Comparison of ENCODE assay signal across 12 mouse cellular contexts in genomic region chr10:96181398-96181790, GRCm38 (mm10). TPM values are rescaled to one million over a fixed set of nuclear protein-coding genes. Genes with fewer than 3 reads are reported as not detected.
DNase-seq lines count a peak whose midpoint lies in the region; ATAC-seq and TF ChIP-seq lines count a peak whose summit lies in the region.
"Had no signal": no experiment of that assay in that cellular context is flagged by ENCODE, and none has a peak within 500 bp of the region (broad histone marks: within the 10 kb centered on the region; RNA-seq: fewer than 3 reads in every experiment).

No protein-coding gene starts in this region.

- H3K4me2 ChIP-seq in CH12.LX (ENCODE audit: insufficient read depth, low read depth, poor library complexity, severe bottlenecking): no peak overlapping the region
- H3K4me2 ChIP-seq in liver, embryonic 11.5 days: no peak overlapping the region; the same call in 1 of the 2 replicates
- no peak overlapping the region for H3K4me2 ChIP-seq in midbrain, embryonic 11.5 days
- H3K4me2 ChIP-seq: embryonic facial prominence, embryonic 12.5 days; hindbrain, embryonic 14.5 days had no signal

- dilution Hi-C loops in CH12.LX (cut with MboI; ENCODE audit: extremely low pct_ligation_motif_present, extremely low pct_unique_long_range_greater_than_20kb, low sequenced_read_pairs): no loop called here

- 51% methylated on average over 5 of the region's 5 CpGs for WGBS in liver, embryonic 11.5 days
- WGBS in midbrain, embryonic 11.5 days: 78% methylated on average over 5 of the region's 5 CpGs

- H3K9me3 ChIP-seq in CH12.LX (replicated peaks; ENCODE audit: low read length): peaks cover 2% of the 10 kb centered on the region
- H3K9me3 ChIP-seq in liver, embryonic 11.5 days (ENCODE audit: control insufficient read depth, low read length): no peaks in the 10 kb centered on the region
- no peaks in the 10 kb centered on the region for H3K9me3 ChIP-seq in midbrain, embryonic 11.5 days (ENCODE audit: control insufficient read depth, low read length)
- H3K9me3 ChIP-seq: embryonic facial prominence, embryonic 12.5 days had no signal

- no peak overlapping the region for H3K4me3 ChIP-seq in CH12.LX (replicated peaks in 1 of 3; ENCODE audit: low read depth in 2 of 3, low read length in 2 of 3, poor library complexity in 1 of 3)
- no peak overlapping the region for H3K4me3 ChIP-seq in liver, embryonic 11.5 days (ENCODE audit: low read depth, low read length)
- no peak overlapping the region for H3K4me3 ChIP-seq in midbrain, embryonic 11.5 days (ENCODE audit: low read depth, low read length)
- H3K4me3 ChIP-seq: embryonic facial prominence, embryonic 12.5 days had no signal

- TF ChIP-seq RAD21 in CH12.LX (IDR thresholded peaks at IDR 0.05; ENCODE audit: low read depth, low read length): no peak

- peaks cover 8 to 14% of the 10 kb centered on the region in 2 experiments for H3K4me1 ChIP-seq in CH12.LX (ENCODE audit: control insufficient read depth in 1 of 2, insufficient read depth in 2 of 2)
- peaks cover 10% of the 10 kb centered on the region for H3K4me1 ChIP-seq in liver, embryonic 11.5 days (replicated peaks; ENCODE audit: control insufficient read depth, insufficient read depth, low read length)
- no peaks in the 10 kb centered on the region for H3K4me1 ChIP-seq in midbrain, embryonic 11.5 days (ENCODE audit: control insufficient read depth, insufficient read depth, low read length)
- H3K4me1 ChIP-seq: embryonic facial prominence, embryonic 12.5 days had no signal

- H3K36me3 ChIP-seq in CH12.LX (replicated peaks in 1 of 2; ENCODE audit: control insufficient read depth in 1 of 2, insufficient read depth in 1 of 2, low read length in 1 of 2): no peaks in the 10 kb centered on the region
- no peaks in the 10 kb centered on the region for H3K36me3 ChIP-seq in liver, embryonic 11.5 days (ENCODE audit: control insufficient read depth, insufficient read depth, low read length)
- H3K36me3 ChIP-seq in midbrain, embryonic 11.5 days (ENCODE audit: control insufficient read depth, insufficient read depth, low read length): no peaks in the 10 kb centered on the region
- H3K36me3 ChIP-seq: embryonic facial prominence, embryonic 12.5 days had no signal

- no peak for TF ChIP-seq EP300 in CH12.LX (IDR thresholded peaks at IDR 0.05; ENCODE audit: low read length)

- DNase-seq in adrenal gland, adult (ENCODE audit: inconsistent age in 2 of 2, low spot score in 1 of 2): peak; percentile 9 to 55
- DNase-seq in adrenal gland, adult 8-10 months: no peak
- DNase-seq in CH12.LX (ENCODE audit: extremely low read depth): peak; percentile 23
- DNase-seq in liver, embryonic 11.5 days (ENCODE audit: low spot score): no peak
- DNase-seq in frontal cortex, postnatal 10 days (ENCODE audit: low spot score in 2 of 2): no peak
- DNase-seq in ovary, postnatal 10 days (ENCODE audit: low spot score): no peak
- no peak for DNase-seq in midbrain, embryonic 11.5 days (ENCODE audit: low spot score, missing footprints)
- DNase-seq: adrenal gland, postnatal 25 days; left cerebral cortex, postnatal 4 days had no signal

- TF ChIP-seq CTCF in CH12.LX (conservative IDR thresholded peaks at IDR 0.05 in 1 of 2, IDR thresholded peaks at IDR 0.05 in 1 of 2; ENCODE audit: low read depth in 2 of 2, low read length in 2 of 2): no peak

- no peak overlapping the region for H3K9ac ChIP-seq in CH12.LX (ENCODE audit: insufficient read depth, low read depth)
- no peak overlapping the region for H3K9ac ChIP-seq in liver, embryonic 11.5 days (ENCODE audit: low read depth, low read length)
- H3K9ac ChIP-seq in midbrain, embryonic 11.5 days (ENCODE audit: low read length): no peak overlapping the region
- H3K9ac ChIP-seq: embryonic facial prominence, embryonic 12.5 days; hindbrain, embryonic 14.5 days had no signal

- in situ Hi-C loops in CH12.LX (cut with MboI; ENCODE audit: low pct_ligation_motif_present, low pct_unique_long_range_greater_than_20kb, low sequenced_read_pairs): no loop called here

- peak; percentile 66 for ATAC-seq in liver, embryonic 11.5 days (replicated peaks; ENCODE audit: low FRiP score)
- peak; percentile 85 for ATAC-seq in monocyte, adult 5-6 weeks (replicated peaks; ENCODE audit: insufficient number of reproducible peaks, low FRiP score, low TSS enrichment, poor library complexity, severe bottlenecking)
- no peak for ATAC-seq in midbrain, embryonic 11.5 days (ENCODE audit: low FRiP score)

- H3K27ac ChIP-seq in CH12.LX (ENCODE audit: insufficient read depth, low read depth): no peak overlapping the region
- H3K27ac ChIP-seq in liver, embryonic 11.5 days (ENCODE audit: low read depth, low read length): no peak overlapping the region
- H3K27ac ChIP-seq in midbrain, embryonic 11.5 days (ENCODE audit: low read depth, low read length): no peak overlapping the region
- H3K27ac ChIP-seq: embryonic facial prominence, embryonic 12.5 days; hindbrain, embryonic 14.5 days had no signal

- no peaks in the 10 kb centered on the region for H3K27me3 ChIP-seq in CH12.LX (replicated peaks)
- H3K27me3 ChIP-seq in liver, embryonic 11.5 days (replicated peaks; ENCODE audit: control insufficient read depth, insufficient read depth, low read length): no peaks in the 10 kb centered on the region
- no peaks in the 10 kb centered on the region for H3K27me3 ChIP-seq in midbrain, embryonic 11.5 days (ENCODE audit: control insufficient read depth, insufficient read depth, low read length)
- H3K27me3 ChIP-seq: embryonic facial prominence, embryonic 12.5 days had no signal

- H3K79me2 ChIP-seq in CH12.LX (replicated peaks; ENCODE audit: control insufficient read depth, extremely low read depth, insufficient read depth, poor library complexity, severe bottlenecking): no peaks in the 10 kb centered on the region

- no peak for TF ChIP-seq POLR2A in CH12.LX (IDR thresholded peaks at IDR 0.05; ENCODE audit: low read depth, low read length)

TF ChIP-seq in CH12.LX, 34 proteins besides CTCF, POLR2A, EP300 and RAD21:
- no peak for TF ChIP-seq MAZ (IDR thresholded peaks at IDR 0.05; ENCODE audit: low read depth, low read length)
- TF ChIP-seq PAX5 (IDR thresholded peaks at IDR 0.05; ENCODE audit: low read length): no peak
- TF ChIP-seq TCF12 (IDR thresholded peaks at IDR 0.05; ENCODE audit: low read depth, low read length): no peak
- no peak for TF ChIP-seq NELFE (IDR thresholded peaks at IDR 0.05; ENCODE audit: low read depth, low read length)
- no peak for TF ChIP-seq CHD2 (IDR thresholded peaks at IDR 0.05; ENCODE audit: low read length)
- no peak for TF ChIP-seq ZNF384 (IDR thresholded peaks at IDR 0.05; ENCODE audit: low read depth, low read length)
- no peak for TF ChIP-seq MAFK (IDR thresholded peaks at IDR 0.05; ENCODE audit: insufficient replicate concordance, low read length)
- TF ChIP-seq NRF1 (IDR thresholded peaks at IDR 0.05; ENCODE audit: low read depth, low read length): no peak
- TF ChIP-seq USF2 (conservative IDR thresholded peaks at IDR 0.05; ENCODE audit: low read depth, low read length): no peak

RNA-seq across cellular contexts. Expression of gene Gm5426, which starts 45.0 kb away (rescaled TPM):
- not detected for total RNA-seq in adrenal gland, adult 8-10 months (2022)
- total RNA-seq in CH12.LX (2012; rRNA removed) (not detected in 2 replicates), CH12.LX (2014; rRNA removed) (not detected in 2 replicates)
- not detected in 2 replicates for polyA plus RNA-seq in CH12.LX (2012; ENCODE audit: insufficient read length, low read depth)
- polyA plus RNA-seq in liver, embryonic 11.5 days (2014; fragmentation: Nextera tagmentation; extraction: Ambion mirVana): not detected in 2 replicates
- total RNA-seq in monocyte, adult 5-6 weeks (2017): not detected in 3 replicates
- not detected in 2 replicates for polyA plus RNA-seq in midbrain, embryonic 11.5 days (2014; fragmentation: Nextera tagmentation; extraction: Ambion mirVana)
- total RNA-seq: adrenal gland, postnatal 25 days; left cerebral cortex, postnatal 4 days had no signal
- polyA plus RNA-seq: embryonic facial prominence, embryonic 12.5 days; hindbrain, embryonic 14.5 days had no signal

Comparison
In these comparisons a context has a peak if more than half of its experiments do, and no peak if none do; other contexts are left out.
1. DNase-seq: peak in adrenal gland, adult (2 of 2) and CH12.LX (single experiment); none in adrenal gland, adult 8-10 months (single experiment), liver, embryonic 11.5 days (single experiment), frontal cortex, postnatal 10 days (0 of 2), ovary, postnatal 10 days (single experiment) and midbrain, embryonic 11.5 days (single experiment).